Mouse (Mus musculus) midbrain, embryonic 11.5 days (tissue): ENCODE results near the gene Focad. TPM values are rescaled to one million over a fixed set of nuclear protein-coding genes. Genes with fewer than 3 reads are reported as not detected.

Experiments
- ATAC-seq: fragments of 200-750 bp; cut with Nextera tagmentation; 2 replicates; pipeline ENCODE4 v1.8.0; 2017; ENCODE audit warnings: moderate TSS enrichment, moderate library complexity; ENCODE audit not compliant: low FRiP score
- DNase-seq: peaks from one replicate; pipeline ENCODE4 v3.0.0; 2015; ENCODE audit warnings: low spot score; ENCODE audit errors: missing footprints
- H3K27ac ChIP-seq: fragments of 300-500 bp; sonication (generic); 2 replicates; pipeline ENCODE4 v1.5.1; 2014; ENCODE audit warnings: low read depth, low read length
- H3K27me3 ChIP-seq: fragments of 300-500 bp; sonication (generic); 2 replicates; pipeline ENCODE4 v1.6.1; 2014; ENCODE audit warnings: mild to moderate bottlenecking, low read length, moderate library complexity, mixed read lengths; ENCODE audit not compliant: control insufficient read depth, insufficient read depth
- H3K36me3 ChIP-seq: fragments of 300-500 bp; sonication (generic); 2 replicates; pipeline ENCODE4 v1.6.1; 2014; ENCODE audit warnings: mild to moderate bottlenecking, low read length, moderate library complexity, mixed read lengths; ENCODE audit not compliant: control insufficient read depth, insufficient read depth
- H3K4me1 ChIP-seq: fragments of 300-500 bp; sonication (generic); 2 replicates; pipeline ENCODE4 v1.6.1; 2014; ENCODE audit warnings: low read length; ENCODE audit not compliant: control insufficient read depth, insufficient read depth
- H3K4me2 ChIP-seq: fragments of 300-500 bp; sonication (generic); 2 replicates; pipeline ENCODE4 v1.6.1; 2014; ENCODE audit warnings: mild to moderate bottlenecking, moderate library complexity
- H3K4me3 ChIP-seq: fragments of 300-500 bp; sonication (generic); 2 replicates; pipeline ENCODE4 v1.5.1; 2014; ENCODE audit warnings: low read depth, low read length
- H3K9ac ChIP-seq: fragments of 300-500 bp; sonication (generic); 2 replicates; pipeline ENCODE4 v1.6.1; 2014; ENCODE audit warnings: low read length
- H3K9me3 ChIP-seq: fragments of 300-500 bp; sonication (generic); 2 replicates; pipeline ENCODE4 v1.6.1; 2016; ENCODE audit warnings: low read length; ENCODE audit not compliant: control insufficient read depth
- WGBS: fragments of 180-500 bp; shearing (Covaris S2); extraction: QIAGEN DNeasy Blood & Tissue Kit; methylation state at CpG from one replicate; pipeline ENCODE4 v1.1.7; 2014; 5-methylcytosine and 5-hydroxymethylcytosine counted together
- polyA plus RNA-seq: library from polyadenylated mRNA; unstranded; fragments of >200 nt; fragmentation: Nextera tagmentation; extraction: Ambion mirVana; gene quantifications from 2 replicates; pipeline ENCODE4 v1.2.1, GENCODE M21; 2014

The Focad gene
- 18.5 and 19.7 TPM in 2 replicates for polyA plus RNA-seq

GRCm38 (mm10) chr4:88094062-88094767, at the start of gene Focad:
TSS of gene Focad (plus strand) at chr4:88094629.
- under 1% methylated on average over 34 of the region's 34 CpGs for WGBS
- Histone ChIP-seq H3K27me3 (no peaks in the 10 kb centered on the region), H3K4me3 (peak within 1 kb of the TSS; percentile 72), H3K4me1 (peaks cover 3% of the 10 kb centered on the region; the same call in 1 of the 2 replicates), H3K36me3 (no peaks in the 10 kb centered on the region), H3K9me3 (no peaks in the 10 kb centered on the region), H3K4me2 (peak within 1 kb of the TSS; percentile 92), H3K9ac (peak within 1 kb of the TSS; percentile 71), H3K27ac (no peak within 1 kb of the TSS)
- ATAC-seq (peak; percentile 100), DNase-seq (peak; percentile 99)

- H3K27ac ChIP-seq: no peak overlapping the region
- DNase-seq (peak; percentile 70), ATAC-seq (no peak)
- H3K4me2 ChIP-seq: no peak overlapping the region
- no peaks in the 10 kb centered on the region for H3K4me1 ChIP-seq
- no peaks in the 10 kb centered on the region for H3K9me3 ChIP-seq
- H3K4me3 ChIP-seq: no peak overlapping the region
- no peaks in the 10 kb centered on the region for H3K27me3 ChIP-seq
- no peak overlapping the region for H3K9ac ChIP-seq
- WGBS: 89% methylated on average over 4 of the region's 4 CpGs
- no peaks in the 10 kb centered on the region for H3K36me3 ChIP-seq
Observed at GRCm38 (mm10) chr4:88045151-88045550, 49.3 kb upstream of the Focad start.

GRCm38 (mm10) chr4:88046280-88046679, 48.1 kb upstream of the Focad start:
- WGBS: 86% methylated on average over 8 of the region's 8 CpGs
- no peak for ATAC-seq

GRCm38 (mm10) chr4:88075388-88075787, 19.0 kb upstream of the Focad start:
- Histone ChIP-seq H3K36me3 (no peaks in the 10 kb centered on the region), H3K9ac (no peak overlapping the region), H3K4me3 (no peak overlapping the region), H3K9me3 (no peaks in the 10 kb centered on the region), H3K4me2 (no peak overlapping the region), H3K27ac (no peak overlapping the region), H3K4me1 (no peaks in the 10 kb centered on the region; the same call in 1 of the 2 replicates), H3K27me3 (no peaks in the 10 kb centered on the region)
- ATAC-seq: no peak
- WGBS: 74% methylated on average over 2 of the region's 2 CpGs
- DNase-seq: peak; percentile 69

More at GRCm38 (mm10) chr4:88046280-88046679, 48.1 kb upstream of the Focad start:
- Histone ChIP-seq H3K4me1 (no peaks in the 10 kb centered on the region), H3K4me3 (no peak overlapping the region), H3K36me3 (no peaks in the 10 kb centered on the region), H3K27me3 (no peaks in the 10 kb centered on the region), H3K9me3 (no peaks in the 10 kb centered on the region), H3K9ac (no peak overlapping the region), H3K27ac (no peak overlapping the region), H3K4me2 (no peak overlapping the region)
- DNase-seq: no peak

GRCm38 (mm10) chr4:88078983-88079382, 15.4 kb upstream of the Focad start:
- Histone ChIP-seq H3K4me2 (no peak overlapping the region), H3K4me1 (no peaks in the 10 kb centered on the region; the same call in 1 of the 2 replicates), H3K27ac (no peak overlapping the region), H3K4me3 (no peak overlapping the region), H3K9me3 (no peaks in the 10 kb centered on the region), H3K36me3 (no peaks in the 10 kb centered on the region), H3K9ac (no peak overlapping the region), H3K27me3 (no peaks in the 10 kb centered on the region)
- no peak for DNase-seq
- 68% methylated on average over 3 of the region's 3 CpGs for WGBS
- no peak for ATAC-seq

GRCm38 (mm10) chr4:88081417-88081816, 13.0 kb upstream of the Focad start:
- Histone ChIP-seq H3K4me1 (no peaks in the 10 kb centered on the region; the same call in 1 of the 2 replicates), H3K36me3 (no peaks in the 10 kb centered on the region), H3K27me3 (no peaks in the 10 kb centered on the region), H3K4me3 (no peak overlapping the region), H3K4me2 (no peak overlapping the region), H3K9me3 (no peaks in the 10 kb centered on the region), H3K27ac (no peak overlapping the region), H3K9ac (no peak overlapping the region)
- 76% methylated on average over 5 of the region's 5 CpGs for WGBS
- ATAC-seq: no peak
- DNase-seq: no peak

GRCm38 (mm10) chr4:88081885-88082284, 12.5 kb upstream of the Focad start:
- no peaks in the 10 kb centered on the region; the same call in 1 of the 2 replicates for H3K4me1 ChIP-seq
- DNase-seq (no peak), ATAC-seq (no peak)
- H3K36me3 ChIP-seq: no peaks in the 10 kb centered on the region
- H3K27me3 ChIP-seq: no peaks in the 10 kb centered on the region
- no peak overlapping the region for H3K9ac ChIP-seq
- WGBS: 90% methylated on average over 3 of the region's 3 CpGs
- no peak overlapping the region for H3K27ac ChIP-seq
- H3K4me2 ChIP-seq: no peak overlapping the region
- H3K4me3 ChIP-seq: no peak overlapping the region
- no peaks in the 10 kb centered on the region for H3K9me3 ChIP-seq

GRCm38 (mm10) chr4:88082381-88082780, 12.0 kb upstream of the Focad start:
- no peak overlapping the region for H3K9ac ChIP-seq
- ATAC-seq (no peak), DNase-seq (no peak)
- H3K4me3 ChIP-seq: no peak overlapping the region
- H3K27me3 ChIP-seq: no peaks in the 10 kb centered on the region
- no peaks in the 10 kb centered on the region for H3K4me1 ChIP-seq
- H3K27ac ChIP-seq: no peak overlapping the region
- no peak overlapping the region for H3K4me2 ChIP-seq
- 91% methylated on average over 4 of the region's 4 CpGs for WGBS
- H3K9me3 ChIP-seq: no peaks in the 10 kb centered on the region
- no peaks in the 10 kb centered on the region for H3K36me3 ChIP-seq

- no peak for DNase-seq
- no peaks in the 10 kb centered on the region for H3K9me3 ChIP-seq
- H3K36me3 ChIP-seq: no peaks in the 10 kb centered on the region
- no peak overlapping the region for H3K9ac ChIP-seq
- WGBS: 71% methylated on average over 3 of the region's 3 CpGs
- no peaks in the 10 kb centered on the region for H3K4me1 ChIP-seq
- no peak overlapping the region for H3K27ac ChIP-seq
- no peak for ATAC-seq
- H3K4me3 ChIP-seq: no peak overlapping the region
- H3K4me2 ChIP-seq: no peak overlapping the region
- no peaks in the 10 kb centered on the region for H3K27me3 ChIP-seq
Observed at GRCm38 (mm10) chr4:88083781-88084180, 10.6 kb upstream of the Focad start.
